Mouse (Mus musculus): ENCODE measurements around the gene Nckap1. TPM values are rescaled to one million over a fixed set of nuclear protein-coding genes. Genes with fewer than 3 reads are reported as not detected.

The Nckap1 gene
- polyA plus RNA-seq, 1 experiment from 2014 or later = 55.1 TPM

DNA sequence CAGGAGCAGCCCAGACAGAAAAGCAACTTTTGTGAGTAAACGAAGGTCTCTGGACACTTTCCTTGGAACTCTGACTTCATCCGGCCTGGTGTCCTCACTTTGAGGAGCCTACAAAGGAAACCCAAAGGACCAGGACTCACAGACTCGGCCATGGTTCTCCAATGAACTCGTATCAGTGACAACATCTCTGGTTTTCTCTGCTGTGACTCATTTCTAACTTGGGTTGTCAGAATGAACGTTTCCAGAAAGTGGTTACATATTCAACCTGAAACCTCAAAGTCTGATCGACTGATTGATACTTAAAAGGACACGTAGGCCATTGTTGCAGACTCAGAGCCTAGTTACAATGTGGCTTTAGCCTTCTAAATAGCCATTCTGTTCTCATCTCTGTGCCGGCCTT lies 119.4 kb downstream of the Nckap1 start:
- 76% methylated on average over 8 of the region's 8 CpGs for WGBS
- Histone ChIP-seq H3K9me3 (no peaks in the 10 kb centered on the region), H3K4me3 (no peak overlapping the region), H3K36me3 (replicated peaks) (no peaks in the 10 kb centered on the region), H3K4me1 (peaks cover 1% of the 10 kb centered on the region), H3K27me3 (ENCODE audit: poor library complexity, severe bottlenecking) (no peaks in the 10 kb centered on the region; the same call in 1 of the 2 replicates), H3K27ac (no peak overlapping the region)
- DNase-seq (ENCODE audit: extremely low spot score, low spot score) = no peak

MicroRNAs encoded within 50 kb of the gene (microRNA counts, 519-probe panel; counts per million panel counts)
- microRNA mmu-miR-684 = 341 counts per million, percentile 65 among the panel's probes with 10 or more counts

Small RNA genes lying within 50 kb of the gene (microRNA-seq; reads per million reads assigned to microRNA genes)
- gene Mir684-1 = not detected

Other genes starting within 250 kb of the Nckap1 start
- 17.0 and 19.6 TPM in 2 replicates for gene Frzb, start 133.8 kb downstream of the Nckap1 start, polyA plus RNA-seq (2016; fragmentation: Nextera tagmentation; extraction: Ambion mirVana)
- gene Dusp19, start 35.7 kb upstream of the Nckap1 start, polyA plus RNA-seq (2016; fragmentation: Nextera tagmentation; extraction: Ambion mirVana) = 15.0 and 15.5 TPM in 2 replicates
- 68.4 and 69.2 TPM in 2 replicates for gene Nup35, start 35.9 kb upstream of the Nckap1 start, polyA plus RNA-seq (2016; fragmentation: Nextera tagmentation; extraction: Ambion mirVana)